9 mouse cellular contexts compared by ENCODE assay signal in the genomic region with DNA sequence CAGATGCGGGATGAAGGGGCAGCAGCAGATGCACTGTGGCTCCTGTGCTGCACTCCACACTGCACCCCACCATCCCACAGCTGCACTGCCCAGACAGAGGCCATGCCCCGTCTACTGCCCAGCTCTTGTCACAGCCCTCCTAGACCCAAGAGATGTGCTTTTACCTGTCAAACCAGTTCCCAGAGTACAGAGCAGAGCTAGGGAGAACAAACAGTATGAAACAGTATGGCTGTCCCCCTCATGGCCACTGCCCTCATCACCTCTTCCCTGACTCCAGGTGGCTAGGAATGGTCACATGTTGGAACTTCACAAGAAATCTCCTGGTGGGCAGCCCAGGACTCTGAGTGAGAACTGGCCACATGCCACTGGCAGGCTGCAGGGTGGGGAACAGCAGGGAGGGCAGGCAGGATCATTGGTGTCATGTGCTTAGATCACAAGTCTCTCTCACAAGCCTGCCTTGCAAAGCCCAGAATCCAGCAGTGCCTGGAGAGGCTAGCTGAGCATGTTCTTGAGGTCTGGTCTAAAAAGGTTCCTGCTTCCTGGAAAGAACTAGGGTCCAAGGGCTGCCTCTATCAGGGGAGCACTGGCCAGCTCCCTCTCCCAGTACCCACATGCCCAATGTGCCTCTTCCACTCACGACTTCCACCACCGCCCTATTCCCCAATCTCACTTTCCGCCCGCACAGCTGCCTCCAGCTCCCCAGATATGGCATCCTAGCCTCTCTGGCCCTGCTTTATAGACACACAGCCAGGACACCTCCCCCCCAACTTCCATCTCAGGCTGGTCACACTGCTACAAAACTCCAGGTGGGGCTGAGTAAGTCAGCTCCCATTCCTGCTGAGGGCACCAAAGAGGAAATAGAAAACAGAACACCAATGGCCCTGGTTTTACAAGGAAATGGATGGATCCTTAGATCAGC. TPM values are rescaled to one million over a fixed set of nuclear protein-coding genes. Genes with fewer than 3 reads are reported as not detected.
DNase-seq lines count a peak whose midpoint lies in the region; ATAC-seq and TF ChIP-seq lines count a peak whose summit lies in the region.
"Had no signal": no experiment of that assay in that cellular context is flagged by ENCODE, and none has a peak within 500 bp of the region (broad histone marks: within the 10 kb centered on the region; RNA-seq: fewer than 3 reads in every experiment).

No protein-coding gene starts in this region.

- TF ChIP-seq CTCF in lung, adult 2 months (IDR thresholded peaks at IDR 0.05; ENCODE audit: insufficient read depth, low read length): no peak
- no peak for TF ChIP-seq CTCF in small intestine, adult 2 months (IDR thresholded peaks at IDR 0.05; ENCODE audit: extremely low read depth, insufficient read length, insufficient replicate concordance, low read depth, low read length)

- H3K27me3 ChIP-seq in forebrain, embryonic 12.5 days: no peaks in the 10 kb centered on the region
- no peaks in the 10 kb centered on the region for H3K27me3 ChIP-seq in forebrain, embryonic 15.5 days
- no peaks in the 10 kb centered on the region for H3K27me3 ChIP-seq in lung, embryonic 16.5 days (ENCODE audit: control insufficient read depth, insufficient read depth, low read depth, low read length)
- H3K27me3 ChIP-seq in intestine, embryonic 15.5 days (replicated peaks): no peaks in the 10 kb centered on the region
- H3K27me3 ChIP-seq in small intestine, adult 2 months (ENCODE audit: control insufficient read depth, insufficient read depth, low read length): no peaks in the 10 kb centered on the region

- no peaks in the 10 kb centered on the region for H3K9me3 ChIP-seq in forebrain, embryonic 12.5 days
- no peaks in the 10 kb centered on the region for H3K9me3 ChIP-seq in forebrain, embryonic 15.5 days
- H3K9me3 ChIP-seq in lung, embryonic 16.5 days (ENCODE audit: control insufficient read depth, low read length): no peaks in the 10 kb centered on the region
- no peaks in the 10 kb centered on the region for H3K9me3 ChIP-seq in intestine, embryonic 15.5 days

- peak overlapping the region; percentile 10; the same call in 1 of the 2 replicates for H3K4me2 ChIP-seq in forebrain, embryonic 12.5 days
- H3K4me2 ChIP-seq in forebrain, embryonic 15.5 days (replicated peaks): no peak overlapping the region
- H3K4me2 ChIP-seq in lung, embryonic 16.5 days (ENCODE audit: low read depth, low read length): no peak overlapping the region
- H3K4me2 ChIP-seq in intestine, embryonic 15.5 days (replicated peaks): no peak overlapping the region

- peak overlapping the region; percentile 44; the same call in 1 of the 2 replicates for H3K9ac ChIP-seq in forebrain, embryonic 12.5 days
- H3K9ac ChIP-seq in forebrain, embryonic 15.5 days (replicated peaks): no peak overlapping the region
- H3K9ac ChIP-seq in lung, embryonic 16.5 days (ENCODE audit: low read length): peak overlapping the region; percentile 5; the same call in 1 of the 2 replicates
- no peak overlapping the region for H3K9ac ChIP-seq in intestine, embryonic 15.5 days

- no peak for TF ChIP-seq POLR2A in lung, adult 2 months (IDR thresholded peaks at IDR 0.05; ENCODE audit: borderline replicate concordance, extremely low read depth, low read depth, low read length)
- TF ChIP-seq POLR2A in small intestine, adult 2 months (IDR thresholded peaks at IDR 0.05; ENCODE audit: low read depth, low read length): no peak

- H3K4me3 ChIP-seq in forebrain, embryonic 12.5 days (replicated peaks): no peak overlapping the region
- no peak overlapping the region for H3K4me3 ChIP-seq in forebrain, embryonic 15.5 days
- no peak overlapping the region for H3K4me3 ChIP-seq in lung, embryonic 16.5 days (ENCODE audit: low read length)
- H3K4me3 ChIP-seq in lung, adult 2 months (replicated peaks; ENCODE audit: extremely low read depth, low read depth, low read length): no peak overlapping the region
- no peak overlapping the region for H3K4me3 ChIP-seq in intestine, embryonic 15.5 days (replicated peaks)
- no peak overlapping the region for H3K4me3 ChIP-seq in small intestine, adult 2 months (ENCODE audit: low read depth, low read length)

- peaks cover 42% of the 10 kb centered on the region for H3K4me1 ChIP-seq in forebrain, embryonic 12.5 days
- peaks cover 50% of the 10 kb centered on the region for H3K4me1 ChIP-seq in forebrain, embryonic 15.5 days
- H3K4me1 ChIP-seq in lung, embryonic 16.5 days (replicated peaks; ENCODE audit: control insufficient read depth, insufficient read depth, low read length): peaks cover 36% of the 10 kb centered on the region
- peaks cover 25% of the 10 kb centered on the region for H3K4me1 ChIP-seq in lung, adult 2 months (ENCODE audit: control insufficient read depth, insufficient read depth, low read length)
- H3K4me1 ChIP-seq in intestine, embryonic 15.5 days (replicated peaks): peaks cover 41% of the 10 kb centered on the region
- H3K4me1 ChIP-seq in small intestine, adult 2 months (ENCODE audit: control insufficient read depth, insufficient read depth, insufficient read length, low read length): peaks cover 44% of the 10 kb centered on the region

- no peak for DNase-seq in lung, adult 2 months
- DNase-seq in adrenal gland, postnatal 14 days: no peak
- no peak for DNase-seq in kidney, postnatal 4 days
- DNase-seq: right cerebral cortex, postnatal 25 days had no signal

- 93% methylated on average over 6 of the region's 6 CpGs for WGBS in forebrain, embryonic 12.5 days
- WGBS in forebrain, embryonic 15.5 days: 96% methylated on average over 6 of the region's 6 CpGs
- 84% methylated on average over 6 of the region's 6 CpGs for WGBS in lung, embryonic 16.5 days
- 76% methylated on average over 6 of the region's 6 CpGs for WGBS in lung, adult 2 months
- WGBS in intestine, embryonic 15.5 days: 91% methylated on average over 6 of the region's 6 CpGs
- WGBS in small intestine, adult 2 months: 64% methylated on average over 6 of the region's 6 CpGs

- H3K27ac ChIP-seq in forebrain, embryonic 12.5 days: no peak overlapping the region
- no peak overlapping the region for H3K27ac ChIP-seq in forebrain, embryonic 15.5 days (replicated peaks)
- H3K27ac ChIP-seq in lung, embryonic 16.5 days (ENCODE audit: low read length): no peak overlapping the region
- 0 out of 2 replicates have a peak overlapping the region, but pooled peaks have one; percentile 13 for H3K27ac ChIP-seq in intestine, embryonic 15.5 days
- 0 out of 2 replicates have a peak overlapping the region, but pooled peaks have one; percentile 71 for H3K27ac ChIP-seq in small intestine, adult 2 months (ENCODE audit: insufficient read depth, low read depth, low read length)

- ATAC-seq in forebrain, embryonic 12.5 days (ENCODE audit: low FRiP score): no peak
- ATAC-seq in forebrain, embryonic 15.5 days (replicated peaks): no peak
- 0 out of 2 replicates have a peak, but pooled peaks have one; percentile 24 for ATAC-seq in lung, embryonic 16.5 days (ENCODE audit: low read depth)
- no peak for ATAC-seq in intestine, embryonic 15.5 days

- H3K36me3 ChIP-seq in forebrain, embryonic 12.5 days (replicated peaks): peaks cover 31% of the 10 kb centered on the region
- 0 out of 2 replicates have a peak, but pooled peaks cover 2% of the 10 kb centered on the region for H3K36me3 ChIP-seq in forebrain, embryonic 15.5 days
- peaks cover 7% of the 10 kb centered on the region; the same call in 1 of the 2 replicates for H3K36me3 ChIP-seq in lung, embryonic 16.5 days (ENCODE audit: control insufficient read depth, insufficient read depth, low read length)
- H3K36me3 ChIP-seq in intestine, embryonic 15.5 days: 0 out of 2 replicates have a peak, but pooled peaks cover 5% of the 10 kb centered on the region
- H3K36me3 ChIP-seq in small intestine, adult 2 months (ENCODE audit: control insufficient read depth, insufficient read depth, low read length): peaks cover 2% of the 10 kb centered on the region; the same call in 1 of the 2 replicates

RNA-seq across cellular contexts. Expression of a gene that starts 4.6 kb away (rescaled TPM):
- polyA plus RNA-seq in forebrain, embryonic 12.5 days (2016; fragmentation: Nextera tagmentation; extraction: Ambion mirVana): 34.9 and 35.4 TPM in 2 replicates
- polyA plus RNA-seq in forebrain, embryonic 15.5 days (2015; fragmentation: Nextera tagmentation; extraction: Ambion mirVana): 37.8 and 40.5 TPM in 2 replicates
- 18.3 and 21.4 TPM in 2 replicates for polyA plus RNA-seq in lung, embryonic 16.5 days (2015; fragmentation: Nextera tagmentation; extraction: Ambion mirVana)
- polyA plus RNA-seq in lung, adult 2 months (2012; rRNA removed): 113 and 121 TPM in 2 replicates
- 18.3 and 21.8 TPM in 2 replicates for polyA plus RNA-seq in intestine, embryonic 15.5 days (2015; fragmentation: Nextera tagmentation; extraction: Ambion mirVana)
- polyA plus RNA-seq in small intestine, adult 2 months (2012; rRNA removed): 57.9 and 115 TPM in 2 replicates
- total RNA-seq in adrenal gland, postnatal 14 days (2021): 58.8 and 64.2 TPM in 2 replicates

RNA-seq across cellular contexts. Expression of a gene that starts 18.8 kb away (rescaled TPM):
- polyA plus RNA-seq in forebrain, embryonic 12.5 days (2016; fragmentation: Nextera tagmentation; extraction: Ambion mirVana): 0.18 and 0.34 TPM in 2 replicates
- 0.19 and 0.57 TPM in 2 replicates for polyA plus RNA-seq in forebrain, embryonic 15.5 days (2015; fragmentation: Nextera tagmentation; extraction: Ambion mirVana)
- polyA plus RNA-seq in lung, embryonic 16.5 days (2015; fragmentation: Nextera tagmentation; extraction: Ambion mirVana): 0.40 and 0.57 TPM in 2 replicates
- polyA plus RNA-seq in lung, adult 2 months (2012; rRNA removed): 4.3 and 5.0 TPM in 2 replicates
- polyA plus RNA-seq in intestine, embryonic 15.5 days (2015; fragmentation: Nextera tagmentation; extraction: Ambion mirVana): 0.63 and 0.95 TPM in 2 replicates
- 3.0 and 3.7 TPM in 2 replicates for polyA plus RNA-seq in small intestine, adult 2 months (2012; rRNA removed)
- total RNA-seq in adrenal gland, postnatal 14 days (2021): 0.44 and 1.1 TPM in 2 replicates

RNA-seq across cellular contexts. Expression of a gene that starts 19.2 kb away (rescaled TPM):
- polyA plus RNA-seq in forebrain, embryonic 12.5 days (2016; fragmentation: Nextera tagmentation; extraction: Ambion mirVana): 120 and 125 TPM in 2 replicates
- 124 and 127 TPM in 2 replicates for polyA plus RNA-seq in forebrain, embryonic 15.5 days (2015; fragmentation: Nextera tagmentation; extraction: Ambion mirVana)
- polyA plus RNA-seq in lung, embryonic 16.5 days (2015; fragmentation: Nextera tagmentation; extraction: Ambion mirVana): 156 and 170 TPM in 2 replicates
- polyA plus RNA-seq in lung, adult 2 months (2012; rRNA removed): 99.2 and 132 TPM in 2 replicates
- polyA plus RNA-seq in intestine, embryonic 15.5 days (2015; fragmentation: Nextera tagmentation; extraction: Ambion mirVana): 131 and 140 TPM in 2 replicates
- 85.5 and 146 TPM in 2 replicates for polyA plus RNA-seq in small intestine, adult 2 months (2012; rRNA removed)
- 59.3 and 65.4 TPM in 2 replicates for total RNA-seq in adrenal gland, postnatal 14 days (2021)

RNA-seq across cellular contexts. Expression of a gene that starts 40.6 kb away (rescaled TPM):
- polyA plus RNA-seq in forebrain, embryonic 12.5 days (2016; fragmentation: Nextera tagmentation; extraction: Ambion mirVana): 0.17 TPM in 1 of 2 replicates, not detected in the other
- polyA plus RNA-seq in forebrain, embryonic 15.5 days (2015; fragmentation: Nextera tagmentation; extraction: Ambion mirVana): 0.66 and 0.75 TPM in 2 replicates
- 0.16 TPM in 1 of 2 replicates, not detected in the other for polyA plus RNA-seq in lung, embryonic 16.5 days (2015; fragmentation: Nextera tagmentation; extraction: Ambion mirVana)
- 0.62 and 17.3 TPM in 2 replicates for polyA plus RNA-seq in lung, adult 2 months (2012; rRNA removed)
- polyA plus RNA-seq in intestine, embryonic 15.5 days (2015; fragmentation: Nextera tagmentation; extraction: Ambion mirVana): 0.10 and 0.11 TPM in 2 replicates
- 0.23 and 0.43 TPM in 2 replicates for polyA plus RNA-seq in small intestine, adult 2 months (2012; rRNA removed)
- 0.15 and 0.83 TPM in 2 replicates for total RNA-seq in adrenal gland, postnatal 14 days (2021)

RNA-seq across cellular contexts. Expression of a gene that starts 46.0 kb away (rescaled TPM):
- polyA plus RNA-seq in forebrain, embryonic 12.5 days (2016; fragmentation: Nextera tagmentation; extraction: Ambion mirVana): 66.3 and 67.6 TPM in 2 replicates
- polyA plus RNA-seq in forebrain, embryonic 15.5 days (2015; fragmentation: Nextera tagmentation; extraction: Ambion mirVana): 61.3 and 64.9 TPM in 2 replicates
- polyA plus RNA-seq in lung, embryonic 16.5 days (2015; fragmentation: Nextera tagmentation; extraction: Ambion mirVana): 41.4 and 43.5 TPM in 2 replicates
- polyA plus RNA-seq in lung, adult 2 months (2012; rRNA removed): 96.1 and 134 TPM in 2 replicates
- 34.2 and 38.3 TPM in 2 replicates for polyA plus RNA-seq in intestine, embryonic 15.5 days (2015; fragmentation: Nextera tagmentation; extraction: Ambion mirVana)
- 91.6 and 184 TPM in 2 replicates for polyA plus RNA-seq in small intestine, adult 2 months (2012; rRNA removed)
- 36.9 and 52.2 TPM in 2 replicates for total RNA-seq in adrenal gland, postnatal 14 days (2021)

Comparison
In these comparisons a context has a peak if more than half of its experiments do, and no peak if none do; other contexts are left out.
1. H3K9ac ChIP-seq: peak in forebrain, embryonic 12.5 days (single experiment) and lung, embryonic 16.5 days (single experiment); none in forebrain, embryonic 15.5 days (single experiment) and intestine, embryonic 15.5 days (single experiment).
2. H3K27ac ChIP-seq: peak in intestine, embryonic 15.5 days (single experiment) and small intestine, adult 2 months (single experiment); none in forebrain, embryonic 12.5 days (single experiment), forebrain, embryonic 15.5 days (single experiment) and lung, embryonic 16.5 days (single experiment).